Comparison of ENCODE assay signal across 7 mouse cellular contexts in genomic region chr5:41884563-41884962, GRCm38 (mm10). TPM values are rescaled to one million over a fixed set of nuclear protein-coding genes. Genes with fewer than 3 reads are reported as not detected.
DNase-seq lines count a peak whose midpoint lies in the region; ATAC-seq and TF ChIP-seq lines count a peak whose summit lies in the region.

No protein-coding gene starts in this region.

- DNase-seq in A20 (ENCODE audit: low read depth, low spot score) = peak; percentile 66
- peak; percentile 15 for DNase-seq in c-Kit-negative CD71-positive TER-119-positive erythroid progenitor cells, embryonic 14.5 days (ENCODE audit: low read depth, low spot score)
- DNase-seq in forebrain, embryonic 14.5 days (ENCODE audit: low spot score) = peak; percentile 84
- peak; percentile 79 for DNase-seq in kidney, postnatal 0 days (ENCODE audit: low spot score)
- DNase-seq in ovary, postnatal 14 days (ENCODE audit: low spot score) = peak; percentile 57

- no peaks in the 10 kb centered on the region for H3K27me3 ChIP-seq in forebrain, embryonic 14.5 days (replicated peaks; ENCODE audit: control insufficient read depth, insufficient read depth, low read length)
- H3K27me3 ChIP-seq in kidney, postnatal 0 days (ENCODE audit: insufficient read depth, low read length) = no peaks in the 10 kb centered on the region
- 0 out of 2 replicates have a peak, but pooled peaks cover 6% of the 10 kb centered on the region for H3K27me3 ChIP-seq in limb, embryonic 15.5 days

- H3K27ac ChIP-seq in forebrain, embryonic 14.5 days (ENCODE audit: low read depth, low read length) = no peak overlapping the region
- H3K27ac ChIP-seq in kidney, postnatal 0 days = no peak overlapping the region
- H3K27ac ChIP-seq in limb, embryonic 15.5 days = no peak overlapping the region

- 23% methylated on average over 12 of the region's 12 CpGs for WGBS in forebrain, embryonic 14.5 days
- WGBS in kidney, postnatal 0 days = 8% methylated on average over 12 of the region's 12 CpGs
- WGBS in limb, embryonic 15.5 days = 11% methylated on average over 12 of the region's 12 CpGs

- H3K9ac ChIP-seq in forebrain, embryonic 14.5 days (ENCODE audit: low read length) = no peak overlapping the region
- no peak overlapping the region for H3K9ac ChIP-seq in kidney, postnatal 0 days (ENCODE audit: low read depth, low read length)
- no peak overlapping the region for H3K9ac ChIP-seq in limb, embryonic 15.5 days

- TF ChIP-seq CTCF in kidney, postnatal 0 days (IDR thresholded peaks at IDR 0.05; ENCODE audit: low read depth) = peak; percentile 84

- H3K4me3 ChIP-seq in forebrain, embryonic 14.5 days (ENCODE audit: low read depth, low read length) = no peak overlapping the region
- H3K4me3 ChIP-seq in kidney, postnatal 0 days (replicated peaks; ENCODE audit: low read depth, low read length) = no peak overlapping the region
- H3K4me3 ChIP-seq in limb, embryonic 15.5 days = peak overlapping the region; percentile 11; the same call in 1 of the 2 replicates

- no peaks in the 10 kb centered on the region for H3K4me1 ChIP-seq in forebrain, embryonic 14.5 days (ENCODE audit: control insufficient read depth, insufficient read depth, low read length)
- H3K4me1 ChIP-seq in kidney, postnatal 0 days (replicated peaks; ENCODE audit: insufficient read depth, low read length) = no peaks in the 10 kb centered on the region
- H3K4me1 ChIP-seq in limb, embryonic 15.5 days = 0 out of 2 replicates have a peak, but pooled peaks cover 4% of the 10 kb centered on the region

- no peaks in the 10 kb centered on the region for H3K36me3 ChIP-seq in forebrain, embryonic 14.5 days (ENCODE audit: control insufficient read depth, insufficient read depth, low read length)
- H3K36me3 ChIP-seq in kidney, postnatal 0 days (ENCODE audit: insufficient read depth, low read length) = no peaks in the 10 kb centered on the region
- no peaks in the 10 kb centered on the region for H3K36me3 ChIP-seq in limb, embryonic 15.5 days

- peak; percentile 50 for ATAC-seq in CD4-positive, CD25-positive, alpha-beta regulatory T cell, adult 4 months
- peak; percentile 57; the same call in 1 of the 2 replicates for ATAC-seq in forebrain, embryonic 14.5 days
- ATAC-seq in kidney, postnatal 0 days (replicated peaks; ENCODE audit: low FRiP score, low read depth) = no peak; the same call in 1 of the 2 replicates
- ATAC-seq in limb, embryonic 15.5 days (ENCODE audit: insufficient number of reproducible peaks, low FRiP score, low TSS enrichment, low read depth) = no peak

- no peaks in the 10 kb centered on the region for H3K9me3 ChIP-seq in forebrain, embryonic 14.5 days (replicated peaks; ENCODE audit: control insufficient read depth, low read length)
- H3K9me3 ChIP-seq in kidney, postnatal 0 days (replicated peaks; ENCODE audit: low read length) = no peaks in the 10 kb centered on the region
- no peaks in the 10 kb centered on the region for H3K9me3 ChIP-seq in limb, embryonic 15.5 days

- no peak overlapping the region for H3K4me2 ChIP-seq in forebrain, embryonic 14.5 days (ENCODE audit: low read length)
- no peak overlapping the region for H3K4me2 ChIP-seq in kidney, postnatal 0 days (ENCODE audit: low read length)
- no peak overlapping the region for H3K4me2 ChIP-seq in limb, embryonic 15.5 days

RNA-seq across cellular contexts. Expression of gene Bod1l, which starts 40.4 kb away (rescaled TPM):
- polyA plus RNA-seq in CD4-positive, CD25-positive, alpha-beta regulatory T cell, adult 4 months (2017; shearing (Covaris generic)) = 10 to 100 TPM; 34.0 to 46.1 TPM
- 18.2 and 22.5 TPM in 2 replicates for polyA plus RNA-seq in forebrain, embryonic 14.5 days (2014; fragmentation: Nextera tagmentation; extraction: Ambion mirVana)
- polyA plus RNA-seq in kidney, postnatal 0 days (2015; fragmentation: Nextera tagmentation; extraction: Ambion mirVana) = 21.1 and 22.6 TPM in 2 replicates
- 19.0 and 23.8 TPM in 2 replicates for polyA plus RNA-seq in limb, embryonic 15.5 days (2015; fragmentation: Nextera tagmentation; extraction: Ambion mirVana)

Comparison
In these comparisons a context has a peak if more than half of its experiments do, and no peak if none do; other contexts are left out.
1. DNase-seq: peak in every context shown above with its lines; median percentile 84 in forebrain, embryonic 14.5 days; 79 in kidney, postnatal 0 days; 66 in A20; 57 in ovary, postnatal 14 days; 15 in c-Kit-negative CD71-positive TER-119-positive erythroid progenitor cells, embryonic 14.5 days.
2. ATAC-seq: peak in CD4-positive, CD25-positive, alpha-beta regulatory T cell, adult 4 months (single experiment) and forebrain, embryonic 14.5 days (single experiment); none in kidney, postnatal 0 days (single experiment) and limb, embryonic 15.5 days (single experiment).